Mouse (Mus musculus) small intestine, adult 10 weeks (tissue): ENCODE data around the gene Zfp712. TPM values are rescaled to one million over a fixed set of nuclear protein-coding genes. Genes with fewer than 3 reads are reported as not detected.

ENCODE experiments used
- polyA plus RNA-seq: library from polyadenylated mRNA; stranded (reverse); fragments of 350-450 nt; fragmentation: Illumina TruSeq; extraction: RNeasy Lipid Tissue Mini Kit (QIAGEN cat#74804); gene quantifications from one replicate; pipeline ENCODE4 v1.2.3, GENCODE M21; 2014; ENCODE audit warnings: low replicate concordance

Gene Zfp712
- 8.5 TPM for polyA plus RNA-seq

DNA sequence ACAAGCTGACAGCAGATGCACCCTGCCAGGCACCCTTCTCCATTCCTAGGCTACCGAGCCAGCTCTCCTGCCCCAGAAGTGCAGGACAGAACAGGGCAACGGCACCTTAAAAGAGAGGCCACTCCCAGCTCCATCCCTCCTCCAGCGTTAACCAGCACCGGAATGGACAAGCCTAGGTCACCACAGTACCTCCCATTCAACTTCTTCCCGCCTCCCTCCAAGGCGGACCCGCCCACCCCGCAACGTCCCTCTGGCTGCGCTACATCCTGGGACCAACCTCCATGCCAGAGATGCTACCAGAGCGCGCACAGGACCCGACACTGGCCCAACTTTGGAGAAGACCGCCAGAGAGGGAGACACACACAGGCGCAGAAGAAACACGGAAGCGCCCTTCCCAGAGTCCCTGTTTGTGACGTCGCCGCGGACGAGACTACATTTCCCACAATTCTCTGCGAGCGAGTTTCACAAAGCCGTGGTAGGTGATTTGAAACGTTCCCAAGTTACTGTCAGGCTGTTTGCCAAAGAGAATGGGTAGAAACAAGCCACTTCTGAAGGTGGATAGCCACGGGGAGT is at the start of gene Zfp712:
TSS of gene Zfp712 (minus strand) at position 385 of the 573 bp plus-strand sequence.

DNA sequence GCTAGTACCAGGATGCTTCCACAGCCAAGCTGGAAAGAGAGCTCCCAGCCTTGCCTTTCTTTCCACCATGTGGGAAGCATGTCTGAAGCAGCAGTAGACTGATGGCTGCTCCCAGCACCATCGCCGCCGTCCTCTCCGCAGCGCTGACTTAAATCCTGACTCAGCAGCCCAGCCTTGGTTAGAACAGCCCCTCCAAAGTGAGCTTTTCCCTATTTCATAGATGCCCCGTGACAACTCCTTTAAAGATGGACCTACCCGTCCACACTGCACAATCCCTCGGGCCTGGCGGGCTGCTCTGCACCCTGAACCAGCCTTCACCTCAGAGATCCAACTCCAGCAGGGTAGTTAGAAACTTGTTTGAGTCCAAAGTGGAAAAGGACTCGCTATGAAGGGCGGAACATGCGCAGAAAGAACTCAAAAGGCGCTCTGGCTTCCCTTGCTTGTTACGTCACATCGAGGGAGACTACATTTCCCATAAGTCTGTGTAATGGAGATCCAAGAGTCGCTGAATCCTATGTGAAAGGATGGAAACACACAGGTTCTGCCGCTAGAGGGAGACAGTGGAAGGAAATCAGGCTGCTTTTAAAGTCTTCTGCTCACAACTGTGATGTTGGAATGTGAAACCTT is 47.3 kb upstream of the Zfp712 start, which contains the start of gene Gm28557:
TSS of gene Gm28557 (minus strand) at position 411 of the 627 bp plus-strand sequence.

GRCm38 (mm10) chr13:67097876-67098275 is 36.9 kb upstream of the Zfp712 start, which contains the start of gene Zfp708:
TSS of gene Zfp708 (minus strand) at chr13:67097976.

Other genes starting within 250 kb of the Zfp712 start
- 9.1 TPM for gene Gm10767, start 156.3 kb downstream of the Zfp712 start, polyA plus RNA-seq
- gene Zfp708, start 36.8 kb upstream of the Zfp712 start, polyA plus RNA-seq: 17.1 TPM
- 6.0 TPM for gene Gm28557, start 47.4 kb upstream of the Zfp712 start, polyA plus RNA-seq
- 0.89 TPM for gene Rslcan18, start 55.1 kb upstream of the Zfp712 start, polyA plus RNA-seq
- gene Zfp759, start 60.5 kb upstream of the Zfp712 start, polyA plus RNA-seq: 13.1 TPM
- gene Rsl1, start 112.0 kb upstream of the Zfp712 start, polyA plus RNA-seq: 19.0 TPM
- 7.2 TPM for gene Zfp455, start 133.3 kb upstream of the Zfp712 start, polyA plus RNA-seq
- 8.6 TPM for gene Zfp458, start 217.3 kb upstream of the Zfp712 start, polyA plus RNA-seq
- gene Zfp457, start 245.3 kb upstream of the Zfp712 start, polyA plus RNA-seq: 1.9 TPM